Mouse (Mus musculus) neural tube, embryonic 13.5 days (tissue): ENCODE measurements around the gene Pigt. TPM values are rescaled to one million over a fixed set of nuclear protein-coding genes. Genes with fewer than 3 reads are reported as not detected.

Source experiments
- ATAC-seq: fragments of 200-750 bp; cut with Nextera tagmentation; 2 replicates; pipeline ENCODE4 v1.8.0; 2017; ENCODE audit warnings: low read depth, mild to moderate bottlenecking, moderate TSS enrichment, moderate library complexity
- H3K27ac ChIP-seq: fragments of 300-500 bp; sonication (generic); replicated peaks from 2 replicates; pipeline ENCODE4 v1.5.1; 2015; ENCODE audit warnings: moderate library complexity, mild to moderate bottlenecking, inconsistent platforms
- H3K27me3 ChIP-seq: fragments of 300-500 bp; sonication (generic); 2 replicates; pipeline ENCODE4 v1.6.1; 2015; ENCODE audit warnings: mild to moderate bottlenecking, inconsistent platforms
- H3K36me3 ChIP-seq: fragments of 300-500 bp; sonication (generic); 2 replicates; pipeline ENCODE4 v1.6.1; 2015; ENCODE audit warnings: mild to moderate bottlenecking, inconsistent platforms
- H3K4me1 ChIP-seq: fragments of 300-500 bp; sonication (generic); replicated peaks from 2 replicates; pipeline ENCODE4 v1.6.1; 2015; ENCODE audit warnings: inconsistent platforms
- H3K4me2 ChIP-seq: fragments of 300-500 bp; sonication (generic); 2 replicates; pipeline ENCODE4 v1.6.1; 2015; ENCODE audit warnings: inconsistent platforms, mild to moderate bottlenecking, moderate library complexity
- H3K4me3 ChIP-seq: fragments of 300-500 bp; sonication (generic); 2 replicates; pipeline ENCODE4 v1.5.1; 2015; ENCODE audit warnings: mild to moderate bottlenecking, inconsistent platforms
- H3K9ac ChIP-seq: fragments of 300-500 bp; sonication (generic); 2 replicates; pipeline ENCODE4 v1.6.1; 2015; ENCODE audit warnings: moderate library complexity, mild to moderate bottlenecking, inconsistent platforms
- H3K9me3 ChIP-seq: fragments of 300-500 bp; sonication (generic); 2 replicates; pipeline ENCODE4 v1.6.1; 2016; ENCODE audit warnings: inconsistent platforms
- WGBS: fragments of 180-500 bp; shearing (Covaris S2); methylation state at CpG from one replicate; pipeline ENCODE4 v1.1.7; 2015; 5-methylcytosine and 5-hydroxymethylcytosine counted together
- polyA plus RNA-seq: library from polyadenylated mRNA; unstranded; fragments of >200 nt; fragmentation: Nextera tagmentation; extraction: Ambion mirVana; gene quantifications from 2 replicates; pipeline ENCODE4 v1.2.1, GENCODE M21; 2015

Pigt gene
- polyA plus RNA-seq, 1 experiment from 2014 or later: 69.1 TPM

DNA sequence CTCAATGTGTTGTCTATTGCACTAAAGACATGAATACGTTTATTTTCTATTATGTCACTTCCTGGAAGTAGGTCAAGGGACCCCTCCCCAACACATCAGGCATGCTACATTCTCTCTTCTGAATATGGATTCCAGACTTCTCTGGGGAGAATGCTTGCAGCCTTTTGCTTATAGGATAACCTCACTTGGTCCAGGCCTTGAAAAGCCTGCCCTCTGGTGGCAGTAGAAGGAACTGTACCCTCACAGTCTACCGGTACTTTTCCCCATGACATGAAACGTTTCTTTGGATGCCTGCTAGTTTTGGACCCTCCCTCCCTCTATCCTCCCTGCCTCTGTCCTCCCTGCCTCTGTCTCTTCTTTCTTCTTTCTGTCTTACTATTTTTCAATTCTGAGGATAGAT is 33.8 kb downstream of the Pigt start:
- H3K4me3 ChIP-seq: no peak overlapping the region
- H3K4me2 ChIP-seq: no peak overlapping the region
- peaks cover 7% of the 10 kb centered on the region for H3K9me3 ChIP-seq
- H3K27me3 ChIP-seq: no peaks in the 10 kb centered on the region
- no peak; the same call in 1 of the 2 replicates for ATAC-seq
- H3K9ac ChIP-seq: no peak overlapping the region
- H3K4me1 ChIP-seq: no peaks in the 10 kb centered on the region
- no peak overlapping the region for H3K27ac ChIP-seq
- no peaks in the 10 kb centered on the region for H3K36me3 ChIP-seq
- 3% methylated on average over 3 of the region's 3 CpGs for WGBS

DNA sequence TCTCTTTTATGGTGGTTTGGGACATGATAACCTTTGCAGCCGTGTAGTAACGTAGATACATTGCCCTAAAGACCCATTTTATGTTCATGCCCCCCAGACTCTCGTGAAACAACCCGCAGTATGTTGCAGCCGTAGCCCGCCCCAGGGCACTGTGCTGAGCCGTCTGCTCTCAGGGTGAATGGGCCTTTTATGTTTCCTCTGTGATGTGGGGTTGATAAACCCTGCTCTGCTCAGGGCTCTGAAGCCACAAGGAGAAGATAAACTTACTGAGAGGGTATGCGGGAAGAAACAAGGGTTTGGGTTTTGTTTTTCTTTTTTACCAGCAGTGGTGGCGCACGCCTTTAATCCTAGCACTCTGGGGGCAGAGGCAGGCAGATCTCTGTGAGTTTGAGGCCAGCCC is 37.0 kb downstream of the Pigt start:
- no peak for ATAC-seq
- Histone ChIP-seq H3K27me3 (no peaks in the 10 kb centered on the region), H3K9ac (no peak overlapping the region), H3K9me3 (no peaks in the 10 kb centered on the region), H3K4me1 (no peaks in the 10 kb centered on the region), H3K27ac (no peak overlapping the region), H3K4me3 (no peak overlapping the region), H3K36me3 (no peaks in the 10 kb centered on the region), H3K4me2 (no peak overlapping the region)
- WGBS: 65% methylated on average over 10 of the region's 10 CpGs

DNA sequence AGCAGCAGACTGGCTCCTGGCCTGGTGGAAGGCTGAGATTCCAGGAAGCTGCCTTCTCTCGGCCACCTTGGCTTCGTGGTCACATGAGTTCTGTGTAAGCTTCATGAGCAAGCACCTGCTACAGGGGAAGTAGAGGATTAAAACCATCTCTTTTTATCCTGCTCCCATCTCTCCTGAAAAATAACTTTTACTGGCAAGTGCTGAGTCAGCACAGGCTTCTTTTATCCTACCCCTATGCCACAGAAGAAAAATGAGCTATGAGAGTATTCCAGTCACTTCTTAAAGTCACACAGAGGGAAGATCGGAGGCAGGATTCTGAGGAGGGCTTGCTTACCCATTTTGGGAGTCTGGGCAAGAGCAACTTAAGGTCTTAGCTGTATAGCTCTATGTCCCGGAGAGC is 39.7 kb downstream of the Pigt start:
- 86% methylated on average over 4 of the region's 4 CpGs for WGBS
- no peak overlapping the region for H3K4me3 ChIP-seq
- ATAC-seq: no peak
- no peaks in the 10 kb centered on the region for H3K27me3 ChIP-seq
- H3K4me2 ChIP-seq: no peak overlapping the region
- no peaks in the 10 kb centered on the region for H3K4me1 ChIP-seq
- no peak overlapping the region for H3K27ac ChIP-seq
- no peaks in the 10 kb centered on the region for H3K9me3 ChIP-seq
- H3K36me3 ChIP-seq: no peaks in the 10 kb centered on the region
- H3K9ac ChIP-seq: no peak overlapping the region

DNA sequence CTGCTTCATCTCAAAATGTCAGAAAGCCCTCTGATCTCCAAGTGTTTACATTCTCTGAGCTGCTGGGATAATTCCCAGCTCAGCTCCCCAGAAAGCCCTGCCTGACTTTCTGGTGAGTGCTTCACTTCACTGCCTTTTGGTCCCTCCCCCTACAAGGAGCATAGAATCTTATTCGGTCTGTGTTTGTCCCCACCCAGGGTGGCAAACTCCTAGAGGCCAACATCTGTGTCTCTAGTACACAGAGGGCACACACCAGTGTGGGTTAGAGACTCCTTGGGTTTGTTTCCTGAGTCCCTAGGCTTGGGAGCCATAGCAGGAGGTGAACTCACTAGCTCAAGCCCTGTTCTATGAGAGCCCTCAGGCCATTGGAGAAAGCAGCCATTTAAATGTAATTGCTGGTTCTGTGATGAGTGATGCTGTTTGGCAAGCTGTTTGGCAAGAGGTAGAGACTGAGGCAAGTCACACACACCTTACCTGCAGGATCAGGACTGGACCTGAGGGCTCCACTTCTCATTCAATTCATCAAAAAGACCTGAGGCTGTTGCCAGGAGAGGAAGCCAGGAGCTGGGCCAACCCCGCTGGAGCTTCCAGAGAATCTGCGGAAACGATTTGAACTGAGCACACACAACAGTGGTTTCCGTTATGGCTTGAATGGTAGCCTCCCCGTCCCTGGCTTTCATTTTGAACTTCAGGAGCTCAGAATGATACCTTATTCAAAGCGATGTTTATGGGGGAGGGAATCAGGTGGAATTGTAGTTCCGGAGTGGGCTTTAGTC is 43.5 kb downstream of the Pigt start:
- no peak overlapping the region for H3K9ac ChIP-seq

DNA sequence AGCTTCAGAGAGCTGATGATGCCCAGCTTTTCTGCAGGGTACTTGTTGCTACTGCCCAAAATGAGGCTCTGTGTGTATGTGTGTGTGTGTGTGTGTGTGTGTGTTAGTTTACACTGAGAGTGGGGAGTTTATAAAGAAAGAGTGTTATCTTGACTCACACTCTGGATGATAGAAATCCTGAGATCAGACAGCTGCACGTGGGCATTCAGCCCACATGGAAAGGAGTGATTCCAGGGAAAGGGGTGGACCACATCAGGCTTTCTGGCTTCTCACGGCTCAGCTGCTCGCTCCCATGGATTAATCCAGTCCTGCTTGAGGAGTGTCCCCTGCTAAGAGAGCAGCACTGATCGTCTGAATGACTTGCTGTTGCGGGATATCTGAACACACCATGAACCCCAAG is 44.8 kb downstream of the Pigt start:
- Histone ChIP-seq H3K4me2 (no peak overlapping the region), H3K9me3 (no peaks in the 10 kb centered on the region), H3K9ac (no peak overlapping the region), H3K27me3 (no peaks in the 10 kb centered on the region), H3K4me3 (no peak overlapping the region), H3K36me3 (no peaks in the 10 kb centered on the region), H3K27ac (no peak overlapping the region), H3K4me1 (no peaks in the 10 kb centered on the region)
- WGBS: 84% methylated on average over 5 of the region's 5 CpGs
- no peak for ATAC-seq

More for the DNA sequence above, 43.5 kb downstream of the Pigt start:
- Histone ChIP-seq H3K36me3 (no peaks in the 10 kb centered on the region), H3K9me3 (no peaks in the 10 kb centered on the region), H3K27ac (no peak overlapping the region), H3K4me3 (no peak overlapping the region), H3K27me3 (no peaks in the 10 kb centered on the region), H3K4me1 (no peaks in the 10 kb centered on the region), H3K4me2 (no peak overlapping the region)
- ATAC-seq: no peak
- 56% methylated on average over 8 of the region's 8 CpGs for WGBS

DNA sequence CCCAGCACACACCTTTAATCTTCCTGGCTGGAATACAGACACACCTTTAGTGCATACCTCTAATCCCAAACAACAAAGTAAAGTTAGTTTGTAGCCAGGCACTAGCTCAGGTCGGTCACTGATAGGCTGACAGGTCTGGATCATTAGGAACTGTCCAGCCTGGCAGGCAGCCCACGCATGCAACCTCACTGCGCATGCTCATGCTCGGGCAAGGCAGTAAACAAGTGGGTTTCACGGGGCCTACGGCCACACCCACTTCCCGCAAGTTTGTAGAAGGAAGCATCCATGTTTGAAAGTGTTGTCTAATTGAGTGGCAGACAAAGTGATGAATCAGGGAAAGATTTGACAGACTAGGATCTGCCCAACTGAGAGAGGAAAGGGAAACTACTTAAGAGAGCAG is 45.3 kb downstream of the Pigt start:
- Histone ChIP-seq H3K9ac (no peak overlapping the region), H3K36me3 (no peaks in the 10 kb centered on the region), H3K4me2 (no peak overlapping the region), H3K27ac (no peak overlapping the region), H3K4me1 (no peaks in the 10 kb centered on the region), H3K27me3 (no peaks in the 10 kb centered on the region), H3K9me3 (no peaks in the 10 kb centered on the region), H3K4me3 (no peak overlapping the region)
- no peak for ATAC-seq
- 84% methylated on average over 7 of the region's 7 CpGs for WGBS

DNA sequence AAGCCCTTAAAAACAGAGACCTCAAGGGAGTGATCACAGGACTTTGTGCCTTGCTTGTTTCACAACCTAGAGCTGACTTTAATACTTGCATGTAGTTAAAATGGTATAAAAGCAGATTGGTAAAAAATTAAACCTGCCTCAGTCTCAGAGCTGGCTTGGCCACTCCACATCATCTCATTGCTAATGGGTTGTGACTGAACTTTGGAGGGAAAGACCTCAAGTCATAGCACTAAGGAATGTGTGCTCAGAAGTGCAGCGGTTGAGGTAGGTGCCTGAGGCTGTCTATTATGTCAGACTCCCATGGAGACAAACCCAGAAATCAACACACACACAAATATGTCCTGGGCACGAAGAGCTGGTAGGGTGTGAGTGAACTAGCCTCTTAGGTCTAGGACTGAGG is 46.4 kb downstream of the Pigt start:
- Histone ChIP-seq H3K27me3 (no peaks in the 10 kb centered on the region), H3K9ac (no peak overlapping the region), H3K27ac (no peak overlapping the region), H3K9me3 (no peaks in the 10 kb centered on the region), H3K4me1 (no peaks in the 10 kb centered on the region), H3K36me3 (no peaks in the 10 kb centered on the region), H3K4me3 (no peak overlapping the region), H3K4me2 (no peak overlapping the region)
- WGBS: 82% methylated on average over 2 of the region's 2 CpGs
- no peak for ATAC-seq

DNA sequence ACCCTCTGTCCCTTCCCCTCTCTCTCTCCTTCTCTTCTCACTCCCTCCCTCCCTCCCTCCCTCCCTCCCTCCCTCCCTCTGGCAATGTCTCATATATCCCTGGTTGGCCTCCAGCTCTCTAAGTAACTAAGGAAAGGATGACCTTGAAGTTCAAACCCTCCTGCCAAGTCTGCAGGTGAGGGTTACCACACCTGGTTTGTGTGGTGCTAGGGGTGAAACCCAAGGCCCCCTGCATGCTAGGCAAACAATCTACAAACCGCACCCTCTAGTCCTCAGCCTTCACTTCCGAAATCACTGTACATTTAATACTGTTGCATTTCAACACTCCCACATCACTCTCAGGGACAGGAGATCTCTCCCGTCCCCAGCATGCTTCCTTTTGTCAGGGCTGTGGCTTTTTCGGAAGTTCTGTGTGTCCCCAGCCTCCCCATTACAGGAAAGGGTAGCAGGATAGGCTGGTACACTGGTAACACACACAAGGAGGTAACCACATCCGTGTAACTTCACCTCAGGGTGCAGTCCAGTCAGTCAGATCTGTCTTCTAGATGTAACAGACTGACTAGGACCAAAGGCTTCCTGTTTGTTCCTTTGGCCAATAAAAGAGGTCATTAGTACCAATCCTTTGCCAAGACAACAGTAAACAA is 47.3 kb downstream of the Pigt start:
- Histone ChIP-seq H3K9me3 (no peaks in the 10 kb centered on the region), H3K36me3 (no peaks in the 10 kb centered on the region), H3K4me3 (no peak overlapping the region), H3K4me2 (no peak overlapping the region), H3K4me1 (no peaks in the 10 kb centered on the region), H3K27ac (no peak overlapping the region), H3K27me3 (0 out of 2 replicates have a peak, but pooled peaks cover 3% of the 10 kb centered on the region), H3K9ac (no peak overlapping the region)
- ATAC-seq: no peak
- WGBS: 62% methylated on average over 5 of the region's 5 CpGs

DNA sequence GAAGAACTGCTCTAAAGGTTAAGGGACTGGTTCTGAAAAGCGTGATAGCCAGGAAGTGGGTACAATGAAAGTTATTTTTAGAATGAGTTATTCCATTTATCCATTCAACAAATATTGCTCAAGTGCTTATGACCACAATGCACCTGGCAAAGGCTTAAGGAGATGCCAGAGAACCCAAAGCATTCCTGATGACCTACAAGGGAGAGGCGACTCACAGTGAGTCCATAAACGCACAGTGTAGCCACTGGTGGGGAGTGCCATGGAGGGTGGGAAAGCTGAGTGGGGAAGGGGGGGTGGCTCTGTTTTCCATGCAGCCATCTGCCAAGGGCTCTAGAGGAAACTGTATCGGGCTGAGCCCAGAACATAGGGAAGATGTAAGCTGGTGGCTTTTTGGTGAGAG is 52.0 kb downstream of the Pigt start:
- H3K4me1 ChIP-seq: 0 out of 2 replicates have a peak, but pooled peaks cover 7% of the 10 kb centered on the region
- H3K4me2 ChIP-seq: no peak overlapping the region
- ATAC-seq: no peak
- H3K27me3 ChIP-seq: 0 out of 2 replicates have a peak, but pooled peaks cover 4% of the 10 kb centered on the region
- no peak overlapping the region for H3K9ac ChIP-seq
- H3K27ac ChIP-seq: no peak overlapping the region
- no peaks in the 10 kb centered on the region for H3K36me3 ChIP-seq
- WGBS: 56% methylated on average over 4 of the region's 4 CpGs
- no peak overlapping the region for H3K4me3 ChIP-seq
- H3K9me3 ChIP-seq: no peaks in the 10 kb centered on the region

DNA sequence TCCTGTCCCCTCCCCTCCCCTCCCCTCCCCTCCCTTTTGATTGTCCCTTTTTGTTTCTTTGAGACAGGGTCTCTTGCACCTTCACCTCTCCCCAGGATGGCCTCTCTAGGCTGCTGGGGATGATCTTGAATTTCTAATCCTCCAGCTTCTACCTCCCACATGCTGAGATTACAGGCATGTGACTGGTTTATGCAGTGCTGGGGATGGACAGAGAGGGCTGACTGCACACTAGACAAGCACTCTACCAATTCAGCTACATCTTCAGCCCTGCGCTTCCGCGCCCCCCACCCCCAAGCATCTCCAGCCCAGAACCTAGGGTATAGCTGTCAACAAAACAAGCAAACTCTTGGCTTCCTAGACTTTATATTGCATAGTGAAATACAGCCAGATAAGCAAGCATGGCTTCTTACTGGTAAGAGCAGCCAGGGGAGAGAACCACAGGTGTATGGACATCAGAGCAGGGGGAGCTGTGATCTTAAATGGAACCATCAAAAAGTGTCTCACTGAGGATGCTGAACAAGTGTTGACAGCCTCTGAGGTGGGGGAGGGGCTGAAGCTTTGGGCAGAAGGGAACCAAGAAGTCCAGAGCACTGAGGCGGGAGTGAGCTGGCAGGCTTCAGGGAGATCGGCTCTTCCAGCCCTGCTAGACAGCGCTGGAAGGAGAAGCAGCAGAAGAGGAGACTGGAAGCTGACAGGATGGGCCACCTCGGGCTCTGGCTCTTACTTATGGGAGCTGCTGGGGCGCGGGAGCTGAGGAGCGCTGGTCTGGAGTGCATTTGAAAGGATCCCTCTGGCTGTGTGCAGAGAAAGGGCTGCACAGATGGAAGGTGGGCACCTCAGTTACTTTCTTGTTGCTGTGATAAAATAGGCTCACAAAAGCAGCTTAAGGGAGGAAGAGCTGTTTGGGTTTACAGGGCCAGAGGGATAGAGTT is 52.9 kb downstream of the Pigt start:
- H3K4me2 ChIP-seq: no peak overlapping the region
- H3K27ac ChIP-seq: no peak overlapping the region
- H3K27me3 ChIP-seq: 0 out of 2 replicates have a peak, but pooled peaks cover 4% of the 10 kb centered on the region
- WGBS: 27% methylated on average over 10 of the region's 10 CpGs
- no peak for ATAC-seq
- no peaks in the 10 kb centered on the region for H3K36me3 ChIP-seq
- H3K9ac ChIP-seq: no peak overlapping the region
- H3K9me3 ChIP-seq: no peaks in the 10 kb centered on the region
- H3K4me3 ChIP-seq: no peak overlapping the region
- H3K4me1 ChIP-seq: 0 out of 2 replicates have a peak, but pooled peaks cover 7% of the 10 kb centered on the region

DNA sequence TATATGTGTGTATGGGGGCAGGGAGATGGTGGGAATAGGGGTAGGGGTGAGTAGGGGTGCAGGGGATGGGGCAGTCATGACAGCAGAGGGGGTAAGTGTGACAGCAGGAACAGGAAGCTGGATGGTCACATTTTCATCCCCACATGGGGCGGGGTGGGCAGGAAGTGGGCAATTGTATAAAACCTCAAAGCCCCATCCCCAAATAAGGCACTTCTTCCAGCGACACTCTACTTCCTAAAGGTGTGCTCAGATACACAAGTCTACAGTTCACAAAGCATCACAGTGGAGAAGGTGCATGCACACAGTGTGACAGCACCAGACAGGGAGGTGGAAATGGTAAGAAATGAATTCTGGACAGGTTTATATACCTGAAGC is 53.6 kb downstream of the Pigt start:
- Histone ChIP-seq H3K9ac (no peak overlapping the region), H3K4me2 (no peak overlapping the region), H3K4me3 (no peak overlapping the region), H3K36me3 (no peaks in the 10 kb centered on the region), H3K9me3 (no peaks in the 10 kb centered on the region), H3K4me1 (0 out of 2 replicates have a peak, but pooled peaks cover 7% of the 10 kb centered on the region), H3K27ac (no peak overlapping the region), H3K27me3 (0 out of 2 replicates have a peak, but pooled peaks cover 4% of the 10 kb centered on the region)
- WGBS: 88% methylated on average over 2 of the region's 2 CpGs
- no peak for ATAC-seq

DNA sequence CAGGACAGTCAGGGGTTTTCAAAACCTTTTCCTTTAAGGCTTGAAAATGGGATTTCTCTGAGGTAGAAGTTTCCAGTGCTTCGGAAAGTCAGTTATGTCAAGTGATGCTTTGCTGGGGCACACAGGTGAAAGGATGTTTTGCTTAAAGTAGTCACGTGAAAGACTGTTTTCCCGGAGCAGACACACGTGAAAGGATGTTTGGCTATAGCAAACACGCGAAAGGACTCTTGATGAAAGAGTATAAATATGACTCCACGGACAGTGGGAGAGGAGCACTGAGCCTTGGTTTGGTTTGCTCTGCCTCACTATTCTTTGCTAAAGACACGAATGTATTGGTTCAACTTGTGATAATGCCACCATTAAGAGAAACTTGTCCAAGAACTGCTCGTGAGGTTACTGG is 54.2 kb downstream of the Pigt start:
- H3K36me3 ChIP-seq: no peaks in the 10 kb centered on the region
- no peak overlapping the region for H3K27ac ChIP-seq
- 90% methylated on average over 9 of the region's 9 CpGs for WGBS
- no peak for ATAC-seq
- 0 out of 2 replicates have a peak, but pooled peaks cover 4% of the 10 kb centered on the region for H3K27me3 ChIP-seq
- no peak overlapping the region for H3K4me3 ChIP-seq
- no peak overlapping the region for H3K9ac ChIP-seq
- H3K9me3 ChIP-seq: no peaks in the 10 kb centered on the region
- H3K4me1 ChIP-seq: 0 out of 2 replicates have a peak, but pooled peaks cover 7% of the 10 kb centered on the region
- no peak overlapping the region for H3K4me2 ChIP-seq
